Mouse (Mus musculus) granulocyte monocyte progenitor cell, adult 5-6 weeks (primary cell): Measurements from ENCODE around the gene March5. TPM values are rescaled to one million over a fixed set of nuclear protein-coding genes. Genes with fewer than 3 reads are reported as not detected.
"Not testable (repeated sequence)": the region's sequence is repeated elsewhere in the genome, so short reads cannot be mapped to it uniquely, and the experiment has no call there.

Source experiments
- ATAC-seq: replicated peaks from 2 replicates; pipeline ENCODE4 v1.8.0; 2016; ENCODE audit warnings: mild to moderate bottlenecking, moderate TSS enrichment, inconsistent platforms; ENCODE audit not compliant: poor library complexity, severe bottlenecking
- total RNA-seq, 2 experiments: library from RNA; stranded (forward) in 1 of 2; stranded (reverse) in 1 of 2; fragments of 200-712, 200-1000 nt in 1 of 2; fragments of >200 nt in 1 of 2; fragmentation: Nextera tagmentation in 1 of 2; gene quantifications; 2 replicates each; pipeline ENCODE4 v1.2.3; 2014 to 2017

The March5 gene
- total RNA-seq (2014; fragmentation: Nextera tagmentation) (63.3 and 80.4 TPM in 2 replicates), total RNA-seq (2017) (48.1 and 64.0 TPM in 2 replicates)

DNA sequence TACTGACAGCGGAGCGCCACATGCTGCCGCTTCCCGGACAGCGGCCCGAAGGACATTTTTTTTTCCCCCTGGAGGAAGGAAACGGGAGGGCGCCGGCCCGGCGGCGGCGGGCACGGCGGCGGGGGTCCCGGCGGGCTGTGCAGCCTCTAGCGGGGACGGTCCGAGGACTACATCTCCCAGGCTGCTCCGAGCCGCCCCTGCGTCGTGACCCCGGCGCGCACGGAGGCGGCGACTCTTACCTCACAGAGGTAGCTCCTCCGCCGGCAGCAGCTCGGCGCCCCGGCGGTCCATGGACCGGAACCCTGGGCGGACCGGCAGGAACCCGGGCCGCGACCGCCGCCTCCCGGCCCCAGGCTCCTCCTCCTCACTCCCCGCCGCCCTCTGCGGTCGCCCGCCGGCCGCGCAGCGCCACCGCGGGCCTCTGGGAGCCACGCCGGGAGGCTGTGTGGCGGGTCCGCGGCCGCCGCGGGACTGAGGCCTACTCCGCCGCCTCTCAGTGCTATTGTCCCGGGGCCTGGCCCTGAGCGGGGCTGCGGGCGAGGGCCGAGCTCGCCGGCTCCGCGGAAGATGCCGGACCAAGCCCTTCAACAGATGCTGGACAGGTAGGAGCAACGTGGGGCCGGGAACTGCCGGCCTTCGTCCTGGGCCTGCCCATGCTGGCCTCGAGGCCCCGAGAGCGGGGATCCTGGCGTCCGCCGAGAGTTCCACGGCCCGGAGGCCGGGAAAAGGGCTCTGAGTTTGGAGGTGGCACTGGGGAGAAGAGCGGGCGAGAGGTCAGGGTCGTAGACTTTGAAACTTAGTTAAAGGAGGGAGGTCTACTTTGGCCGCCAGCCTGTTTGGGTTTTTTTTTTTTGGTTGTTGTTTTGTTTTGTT is at the start of gene March5:
March5 (plus strand) TSS at position 241 of the 873 bp plus-strand sequence.
- peak; percentile 85 for ATAC-seq

DNA sequence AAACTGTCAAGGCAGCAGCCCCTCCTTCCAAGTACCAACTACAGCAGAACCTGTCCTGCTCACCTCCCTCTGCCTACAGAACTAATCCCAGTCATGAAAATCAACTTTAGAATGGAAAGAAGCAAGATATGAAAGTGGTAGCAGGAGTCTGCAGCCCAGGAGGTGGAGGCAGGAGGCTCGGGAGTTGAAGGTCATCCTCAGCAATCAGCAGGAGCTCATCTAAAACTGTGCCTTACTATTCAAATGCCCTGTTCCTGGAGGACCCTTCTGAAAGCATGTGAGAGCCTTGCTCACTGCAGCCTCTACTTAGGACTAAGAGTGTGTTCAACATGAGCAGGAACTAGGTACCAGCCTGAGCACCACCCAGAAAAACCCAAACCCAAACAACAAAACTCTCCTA is 35.2 kb upstream of the March5 start:
- ATAC-seq: no peak

DNA sequence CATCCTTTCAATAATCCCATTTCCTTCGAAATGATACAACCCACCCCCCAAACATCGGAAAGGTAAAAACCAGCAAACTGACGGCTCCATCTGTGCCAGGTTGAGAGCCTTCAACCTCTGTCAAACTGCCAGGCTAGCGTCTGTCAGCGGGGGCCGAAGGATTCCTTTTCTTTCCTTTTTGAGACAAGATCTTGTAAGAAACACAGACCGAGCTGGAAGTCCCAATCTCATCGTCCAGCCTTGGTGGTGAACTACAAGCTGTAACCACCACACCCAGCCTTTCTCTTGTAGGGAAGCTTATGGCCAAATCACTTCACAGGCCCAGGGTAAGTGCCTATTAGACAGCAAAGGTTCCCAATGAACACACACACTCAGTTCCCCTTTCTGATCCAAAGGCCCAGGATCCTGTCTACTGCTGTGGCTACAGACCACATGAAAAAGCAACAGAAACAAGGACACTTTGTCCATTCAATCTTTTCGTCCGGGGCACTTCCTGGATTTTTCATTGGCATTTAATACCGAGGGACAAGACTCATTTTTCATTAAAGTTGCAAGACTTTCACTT is 34.7 kb upstream of the March5 start:
- ATAC-seq: peak; percentile 74

DNA sequence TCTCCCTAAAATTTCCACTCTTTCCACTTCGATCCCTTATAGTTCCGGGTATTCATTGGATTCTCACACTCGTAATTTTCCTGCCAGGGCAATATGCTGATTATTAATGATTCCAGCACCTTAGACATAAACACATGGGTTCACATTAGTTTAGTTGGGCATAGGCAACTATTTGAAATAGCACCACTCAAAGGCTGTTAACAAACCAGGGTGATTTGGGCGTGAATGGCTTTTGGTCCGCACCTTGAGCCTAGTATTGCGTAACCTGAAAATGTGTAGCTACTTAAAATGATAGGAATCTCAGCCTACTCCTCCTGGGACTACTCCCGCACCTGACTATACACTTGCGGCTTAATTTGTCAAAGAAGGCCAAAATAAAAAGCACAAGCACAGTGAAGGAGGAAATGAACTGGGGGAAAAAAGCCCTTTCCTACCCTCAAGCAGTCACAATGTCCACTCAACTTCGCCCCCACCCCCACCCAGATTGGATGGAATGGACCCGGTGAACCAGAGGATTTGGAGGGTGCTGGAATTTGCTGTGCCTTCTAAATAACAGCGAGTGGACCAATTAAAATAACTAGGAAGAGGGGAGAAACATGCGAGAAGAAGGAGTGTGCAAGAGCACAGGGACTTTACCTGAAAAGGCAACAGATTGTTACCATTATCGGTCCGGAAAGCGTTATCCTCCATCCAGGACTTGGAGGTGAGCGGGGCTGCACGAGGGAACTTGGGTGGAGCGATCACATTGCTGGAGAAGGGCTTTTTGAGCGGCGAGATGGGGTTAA is 33.8 kb upstream of the March5 start:
- no peak for ATAC-seq

DNA sequence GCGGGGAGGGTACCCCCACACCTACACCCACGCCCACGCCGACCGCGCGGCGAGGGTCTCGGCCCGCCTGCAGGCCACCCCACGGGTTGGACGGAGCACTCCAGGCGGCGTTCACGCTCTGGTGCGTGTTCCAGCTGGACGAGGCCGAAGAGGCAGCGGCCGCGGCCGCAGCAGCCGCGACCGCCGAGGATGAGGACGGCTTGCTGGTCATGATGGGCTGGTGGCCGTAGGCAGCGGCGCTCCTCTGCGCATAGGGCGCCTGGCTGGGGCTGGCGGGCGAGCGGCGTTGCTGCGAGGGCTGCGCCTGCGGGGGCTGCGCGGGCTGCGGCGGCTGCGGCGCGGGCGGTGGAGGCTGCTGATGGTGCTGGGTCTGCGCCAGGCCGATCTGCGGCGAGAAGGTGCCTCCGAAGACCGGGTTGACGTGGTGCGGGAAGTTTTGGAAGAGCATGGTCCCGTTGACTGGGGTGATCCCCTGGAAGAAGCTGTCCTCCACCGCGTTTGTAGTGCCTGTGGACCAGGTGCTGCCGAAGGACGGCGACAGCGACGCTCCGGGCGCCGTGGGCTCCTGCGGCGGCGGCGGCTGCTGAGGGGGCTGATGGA is 33.1 kb upstream of the March5 start:
- peak; percentile 38 for ATAC-seq

DNA sequence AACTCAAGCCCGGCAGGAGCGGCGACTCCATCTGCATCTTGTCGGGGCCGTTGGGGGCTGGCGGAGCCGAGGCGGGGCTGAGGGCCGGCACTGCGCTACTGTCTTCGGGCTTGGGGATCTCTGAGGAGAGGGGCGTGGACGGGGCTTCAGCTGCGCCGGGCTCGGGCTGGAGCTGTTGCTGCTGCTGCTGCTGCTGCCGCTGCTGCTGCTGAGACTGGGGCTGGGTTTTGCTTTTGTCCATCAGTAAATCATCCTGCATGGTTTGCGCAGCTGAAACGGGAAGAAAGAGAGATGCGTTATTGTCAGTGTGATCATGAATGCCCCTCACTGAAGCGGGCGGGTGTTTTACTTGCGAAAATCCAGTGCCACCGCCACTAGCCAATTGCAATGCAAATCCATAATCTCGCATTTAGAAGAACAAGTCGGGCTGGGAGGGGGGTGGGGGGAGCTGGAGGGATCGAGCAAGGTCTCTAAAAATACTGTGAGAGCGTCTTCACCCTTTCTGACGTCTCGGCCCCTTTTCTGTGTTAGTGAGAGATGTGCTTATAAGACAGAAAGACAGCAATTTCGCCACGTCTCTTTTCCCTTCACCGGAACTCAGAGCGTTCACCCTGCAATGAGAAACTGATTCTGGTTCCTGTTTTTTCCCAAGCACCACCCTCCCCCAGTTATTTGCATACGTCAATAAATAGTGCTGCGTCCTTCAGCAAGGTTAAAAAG is 32.5 kb upstream of the March5 start:
- ATAC-seq: peak; percentile 63

DNA sequence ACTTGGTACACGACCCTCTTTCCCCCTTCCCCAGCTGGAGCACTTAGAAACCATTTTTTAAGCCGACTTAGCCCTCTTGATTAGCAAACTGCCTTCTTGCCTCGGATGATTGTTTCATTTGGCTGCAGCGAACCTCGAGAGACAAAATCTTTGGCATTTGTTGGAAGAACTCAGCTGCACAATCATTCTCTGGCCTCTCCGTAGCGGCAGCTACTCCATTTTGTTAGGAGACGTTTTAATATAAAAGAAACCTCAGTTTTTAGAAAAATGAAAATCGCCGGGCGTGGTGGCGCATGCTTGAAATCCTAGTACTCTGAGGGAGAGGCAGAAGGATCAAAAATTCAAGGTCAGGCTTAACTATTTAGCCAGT is 31.9 kb upstream of the March5 start:
- ATAC-seq: no peak

DNA sequence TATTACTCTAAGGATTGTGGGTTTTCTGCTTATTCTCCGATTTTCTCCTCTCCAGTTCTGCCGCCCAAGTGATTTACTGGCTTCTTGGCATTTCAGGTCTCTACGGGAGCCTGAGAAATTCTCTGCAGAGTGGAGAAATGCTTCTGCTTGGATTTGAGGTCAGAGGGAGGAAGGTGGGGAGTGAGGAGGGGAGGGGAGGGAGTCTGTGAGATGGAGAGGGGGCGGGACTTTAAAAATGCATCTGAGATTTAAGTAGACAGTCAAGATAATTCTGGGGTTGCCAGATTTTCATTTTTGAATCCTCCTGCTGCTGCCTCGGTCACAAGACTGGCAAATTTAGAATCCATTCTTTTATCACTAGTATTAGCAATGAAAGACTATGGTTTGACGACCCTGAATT is 31.4 kb upstream of the March5 start:
- ATAC-seq: no peak

DNA sequence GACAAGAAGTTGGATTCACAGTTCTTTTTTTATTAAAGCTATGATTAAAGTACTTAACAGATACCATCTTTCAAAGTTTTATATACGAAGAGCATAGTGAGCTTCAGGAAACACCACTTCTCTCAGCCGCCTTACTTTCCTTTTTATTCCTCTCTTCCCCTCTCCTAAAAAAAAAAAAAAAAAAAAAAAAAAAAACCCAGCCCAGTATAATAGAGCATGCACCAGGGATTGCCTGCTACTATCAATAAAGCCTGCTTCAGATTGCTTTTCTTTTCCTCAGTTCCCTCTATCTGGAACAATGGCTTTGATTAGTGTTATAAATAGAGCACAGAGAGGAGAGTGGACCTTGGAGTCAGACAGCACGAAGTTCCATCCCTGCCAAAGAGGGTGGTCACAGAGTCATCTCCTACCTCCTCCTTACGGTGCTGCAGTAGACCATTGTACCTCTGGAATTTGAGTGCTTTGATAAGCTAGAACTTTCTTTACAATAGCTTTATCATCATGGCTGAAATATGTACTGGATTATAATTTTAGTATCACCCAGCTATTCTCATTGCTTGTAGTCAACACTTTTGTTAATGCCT is 30.4 kb upstream of the March5 start:
- ATAC-seq: no peak

DNA sequence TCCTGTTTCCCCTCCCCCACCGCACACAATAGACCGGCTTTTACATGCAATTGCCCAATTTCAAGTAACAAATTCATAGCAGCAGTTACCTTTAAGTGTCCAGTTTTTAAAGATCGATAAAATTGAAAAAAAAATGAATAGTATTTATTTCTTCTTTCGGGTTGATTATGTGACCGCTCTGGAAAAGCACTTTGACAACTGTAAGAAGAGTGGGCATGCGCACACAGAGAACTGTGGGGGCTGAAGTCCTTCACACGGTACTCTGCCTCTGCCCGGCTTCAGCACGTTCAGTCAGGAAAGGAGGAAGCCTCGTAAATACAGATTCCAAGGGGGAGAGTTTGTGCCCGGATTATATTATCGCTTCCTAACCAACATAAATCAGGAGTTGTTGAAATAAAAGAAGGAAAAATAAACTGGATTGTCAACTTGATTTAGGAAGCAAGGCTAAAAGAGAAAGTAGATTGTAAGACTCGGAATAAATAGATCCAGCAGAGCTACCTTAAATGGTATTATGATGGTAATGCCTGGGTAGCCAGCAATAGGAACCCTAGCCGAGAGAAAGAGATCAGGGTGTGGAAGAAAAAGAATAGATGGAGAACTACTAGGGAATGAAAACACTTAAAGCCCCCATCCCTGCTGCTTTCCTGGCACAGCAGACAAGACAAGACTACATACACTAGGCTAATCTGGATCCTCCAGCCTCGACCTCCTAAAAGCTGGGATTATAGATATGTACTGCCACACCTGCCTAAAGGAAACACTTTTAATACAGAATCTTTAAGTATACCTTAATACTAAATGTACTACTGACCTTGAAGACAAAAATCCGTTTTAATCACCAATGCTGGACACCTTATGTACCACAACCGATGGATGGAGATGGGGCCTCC is 29.3 kb upstream of the March5 start:
- ATAC-seq: 0 out of 2 replicates have a peak, but pooled peaks have one; percentile 26

DNA sequence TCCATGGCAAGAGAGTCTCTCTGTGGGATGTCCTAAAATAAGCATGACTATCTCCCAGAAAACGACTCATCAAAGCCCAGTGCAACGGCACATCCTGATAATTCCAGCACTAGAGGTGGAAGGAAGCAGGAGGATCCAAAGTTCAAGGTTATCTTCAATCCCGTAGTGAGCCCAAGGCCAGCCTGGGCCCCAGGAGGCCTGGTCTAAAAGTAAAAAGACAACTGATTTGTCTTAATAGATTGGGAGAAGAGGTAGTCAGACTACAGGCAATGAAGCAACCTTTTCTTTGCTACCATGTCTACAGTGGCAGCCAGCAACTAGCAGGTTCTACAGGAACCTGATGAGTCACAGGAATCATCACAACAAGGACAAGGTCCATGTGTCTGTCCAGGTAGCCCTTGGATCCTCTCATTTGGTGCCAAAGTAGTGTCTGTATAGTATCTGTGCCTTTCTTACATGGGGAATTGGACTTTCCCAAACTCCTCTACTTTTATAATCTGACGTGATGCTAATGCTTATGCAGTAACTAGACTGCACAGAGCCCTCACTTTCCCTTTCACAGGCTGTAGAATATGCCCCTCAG is 18.9 kb upstream of the March5 start:
- ATAC-seq: no peak

DNA sequence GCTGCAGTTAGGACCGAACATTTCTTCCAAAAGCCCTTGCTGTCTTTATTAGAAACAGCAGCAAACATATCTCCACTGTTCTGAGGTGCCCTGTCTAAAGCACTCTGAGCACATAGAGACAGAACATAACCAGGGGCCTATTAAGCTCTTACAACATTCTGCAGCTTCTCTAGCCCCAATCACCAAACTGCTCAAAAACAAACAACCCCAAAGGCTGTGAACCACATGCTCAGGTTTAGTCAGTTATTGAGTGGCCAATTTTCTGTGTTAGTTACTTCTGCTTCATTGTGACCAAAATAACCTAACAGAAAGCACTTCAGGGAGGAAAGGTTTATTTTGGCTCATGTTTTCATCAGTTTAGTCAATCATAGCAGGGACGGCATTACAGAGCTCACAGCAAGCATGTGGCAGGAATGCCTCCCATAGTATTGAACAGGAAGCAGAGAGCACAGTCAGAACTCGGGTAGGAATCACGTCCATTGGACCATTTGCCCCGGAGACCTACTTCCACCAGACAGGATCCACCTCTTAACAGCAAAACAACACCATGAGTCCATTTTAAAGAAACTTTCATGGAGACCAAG is 14.8 kb upstream of the March5 start:
- no peak for ATAC-seq

DNA sequence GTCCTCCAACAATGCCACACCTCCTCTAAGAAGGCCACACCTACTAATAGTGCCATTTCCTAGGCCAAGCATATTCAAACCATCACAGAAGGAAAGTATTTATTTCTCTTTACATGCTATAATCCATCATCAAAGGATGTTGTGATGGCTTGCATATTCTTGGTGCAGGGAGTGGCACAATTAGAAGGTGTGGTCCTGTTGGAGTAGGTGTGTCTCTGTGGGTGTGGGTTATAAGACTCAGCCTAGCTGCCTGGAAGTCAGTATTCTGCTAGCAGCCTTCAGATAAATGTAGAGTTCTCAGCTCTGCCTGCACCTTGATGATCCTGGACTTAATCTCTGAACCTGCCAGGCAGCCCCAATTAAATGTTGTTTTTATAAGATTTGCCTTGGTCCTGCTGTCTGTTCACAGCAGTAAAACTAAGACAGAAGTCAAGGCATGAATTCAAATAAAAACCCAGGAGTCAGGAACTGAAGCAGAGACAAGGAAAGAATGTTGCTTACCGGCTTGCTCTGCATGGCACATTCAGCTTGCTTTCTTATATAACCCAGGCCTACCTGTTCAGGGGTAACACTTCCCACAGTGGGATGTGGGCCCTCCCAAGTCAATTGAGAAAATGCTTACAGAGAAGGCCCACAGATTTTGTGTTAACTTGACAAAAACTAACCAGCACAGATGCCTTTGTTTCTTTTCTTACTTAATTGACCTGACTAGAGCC is 9.0 kb upstream of the March5 start:
- no peak for ATAC-seq

DNA sequence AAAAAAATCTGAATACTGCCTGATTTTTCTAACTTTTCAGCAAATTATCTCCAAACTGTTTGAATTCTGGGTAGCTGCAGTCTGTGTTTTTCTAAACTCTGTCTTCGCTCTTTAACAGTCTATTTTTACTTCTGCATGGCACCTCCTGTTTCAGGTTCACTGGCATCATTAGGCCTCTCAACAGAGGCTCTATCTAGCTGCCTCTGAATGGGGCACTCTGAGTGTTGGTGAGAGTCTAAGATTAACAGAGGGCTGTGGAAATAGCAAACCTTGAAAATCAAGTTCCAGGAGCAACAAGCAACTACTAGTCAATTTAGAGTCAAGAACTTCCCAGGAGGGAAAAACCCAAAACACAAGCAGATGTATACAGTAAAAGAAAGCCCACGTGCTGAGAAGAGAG is 7.5 kb upstream of the March5 start:
- no peak for ATAC-seq

DNA sequence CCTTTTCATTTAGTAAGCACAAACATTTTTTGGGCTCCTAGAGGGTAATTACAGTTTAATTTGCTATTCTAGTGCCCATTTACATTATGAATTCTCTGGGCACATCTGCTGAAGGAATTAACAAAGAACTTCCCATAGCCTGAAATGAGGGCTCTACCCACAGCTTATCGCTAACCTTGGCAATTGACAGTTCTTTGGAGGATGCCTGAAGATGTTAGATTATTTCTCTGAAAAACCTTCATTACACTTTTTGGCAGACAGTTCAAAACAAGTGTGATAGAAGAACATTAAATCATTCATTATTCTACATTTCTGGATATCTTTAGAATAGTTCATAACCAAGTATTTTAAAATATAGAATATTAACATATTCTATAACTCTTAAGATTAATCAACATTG is 4.0 kb upstream of the March5 start:
- no peak for ATAC-seq

DNA sequence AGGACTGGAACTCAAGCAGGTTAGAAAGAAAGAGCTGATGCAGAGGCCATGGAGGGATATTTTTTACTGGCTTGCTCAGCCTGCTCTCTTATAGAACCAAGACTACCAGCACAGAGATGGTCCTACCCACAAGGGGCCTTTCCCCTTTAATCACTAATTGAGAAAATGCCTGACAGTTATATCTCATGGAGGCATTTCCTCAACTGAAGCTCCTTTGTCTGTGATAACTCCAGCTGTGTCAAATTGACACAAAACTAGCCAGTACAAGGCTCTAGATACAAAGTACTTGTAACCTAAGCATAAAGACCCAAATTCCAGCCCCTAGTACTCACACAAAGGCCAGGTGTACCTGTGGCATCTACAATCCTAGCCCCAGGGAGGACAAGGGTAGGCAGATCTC is 2.2 kb upstream of the March5 start:
- not testable (repeated sequence) for ATAC-seq

DNA sequence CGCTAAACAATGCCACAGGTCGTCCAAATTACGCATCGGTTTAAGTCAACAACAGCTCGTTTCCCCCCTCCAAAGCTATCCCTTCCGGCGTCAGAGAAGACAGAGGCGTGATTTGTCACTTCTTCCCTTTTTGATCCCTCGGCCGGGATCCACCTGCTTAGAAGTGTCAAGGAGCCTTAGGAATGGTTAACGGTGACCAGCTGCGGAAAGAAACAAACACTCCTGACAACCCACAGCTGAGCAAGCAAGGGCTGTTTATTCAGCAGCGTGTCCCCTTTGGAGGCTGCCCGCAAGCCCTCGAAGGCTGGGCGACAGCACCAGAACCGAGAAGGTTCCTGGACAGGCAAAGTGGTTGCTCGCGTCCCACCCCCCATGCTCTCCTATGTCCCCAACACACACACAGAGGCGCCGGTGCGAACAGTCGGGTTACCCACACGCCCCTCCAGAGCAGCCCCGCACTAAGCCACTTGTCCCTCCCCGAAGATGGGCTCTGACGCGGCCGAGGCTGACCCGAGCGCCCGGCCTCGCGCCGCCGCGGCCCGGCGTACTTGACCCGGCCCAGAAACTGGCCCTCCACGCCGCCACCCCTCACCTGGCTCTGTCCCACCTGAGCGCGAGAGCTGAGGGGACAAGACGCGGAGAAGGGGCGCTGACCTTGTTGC is 571 bp upstream of the March5 start:
- ATAC-seq: peak; percentile 24
